Mouse (Mus musculus): ENCODE measurements around the gene Plekhg1. TPM values are rescaled to one million over a fixed set of nuclear protein-coding genes. Genes with fewer than 3 reads are reported as not detected.

Gene Plekhg1
- polyA plus RNA-seq, 1 experiment from 2014 or later, result 8.0 TPM

- H3K27ac ChIP-seq, result no peak overlapping the region
- no peak overlapping the region for H3K4me3 ChIP-seq
- no peak overlapping the region for H3K9ac ChIP-seq
- no peaks in the 10 kb centered on the region for H3K36me3 ChIP-seq
- no peak overlapping the region for H3K4me2 ChIP-seq
- peaks cover 14% of the 10 kb centered on the region for H3K4me1 ChIP-seq (replicated peaks)
- H3K27me3 ChIP-seq, result no peaks in the 10 kb centered on the region
- ATAC-seq (replicated peaks; ENCODE audit: insufficient number of reproducible peaks, insufficient read depth, low FRiP score, low read depth), result no peak
- 63% methylated on average over 5 of the region's 5 CpGs for WGBS
- H3K9me3 ChIP-seq (replicated peaks), result no peaks in the 10 kb centered on the region
Measured at GRCm38 (mm10) chr10:3743826-3744225, 3.7 kb downstream of the Plekhg1 start.

DNA sequence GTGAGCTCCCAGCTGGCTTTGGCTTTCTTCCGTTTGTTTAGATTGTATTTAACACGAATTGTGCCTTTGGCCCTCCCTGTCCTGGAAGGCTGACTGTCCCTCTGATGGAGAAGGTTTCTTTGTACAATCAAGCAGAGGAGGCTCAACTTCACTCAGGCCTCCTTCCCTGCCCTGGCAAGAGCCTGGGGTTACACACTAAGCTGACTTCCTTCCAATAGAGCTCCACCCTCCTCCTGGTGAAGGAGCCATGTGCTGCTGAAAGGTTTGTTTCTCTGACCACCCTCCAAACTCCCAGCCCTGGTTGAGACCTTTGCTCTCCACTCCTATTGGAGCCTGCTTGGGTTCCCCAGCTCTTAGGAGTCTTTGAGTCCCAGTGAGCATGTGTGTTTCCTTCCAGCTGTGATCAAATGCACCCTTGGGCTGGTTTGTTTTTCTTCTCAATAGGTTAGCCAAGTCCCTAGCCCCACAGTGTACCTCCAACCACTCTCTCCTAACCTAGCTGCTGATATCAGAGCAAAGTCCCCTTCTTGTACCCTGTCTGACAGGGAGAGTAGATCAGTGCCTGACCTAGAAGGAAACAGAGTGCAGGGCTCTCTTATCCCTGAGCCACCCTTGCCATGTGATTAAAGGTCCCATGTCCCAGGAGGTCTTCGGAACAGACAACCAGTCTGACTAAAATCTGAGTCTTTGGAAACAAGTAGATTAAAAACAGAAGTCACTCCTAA lies 6.8 kb downstream of the Plekhg1 start:
- H3K27ac ChIP-seq, result no peak overlapping the region
- no peak overlapping the region for H3K4me2 ChIP-seq
- peaks cover 7% of the 10 kb centered on the region for H3K4me1 ChIP-seq (replicated peaks)
- H3K36me3 ChIP-seq, result no peaks in the 10 kb centered on the region
- no peak for ATAC-seq (replicated peaks; ENCODE audit: insufficient number of reproducible peaks, insufficient read depth, low FRiP score, low read depth)
- no peaks in the 10 kb centered on the region for H3K9me3 ChIP-seq (replicated peaks)
- no peaks in the 10 kb centered on the region for H3K27me3 ChIP-seq
- H3K4me3 ChIP-seq, result no peak overlapping the region
- H3K9ac ChIP-seq, result no peak overlapping the region
- WGBS, result 37% methylated on average over 3 of the region's 3 CpGs

- no peak overlapping the region for H3K9ac ChIP-seq
- no peaks in the 10 kb centered on the region for H3K27me3 ChIP-seq
- ATAC-seq (replicated peaks; ENCODE audit: insufficient number of reproducible peaks, insufficient read depth, low FRiP score, low read depth), result no peak
- no peaks in the 10 kb centered on the region for H3K36me3 ChIP-seq
- WGBS, result 69% methylated on average over 1 of the region's 1 CpGs
- no peaks in the 10 kb centered on the region for H3K9me3 ChIP-seq (replicated peaks)
- no peak overlapping the region for H3K4me2 ChIP-seq
- no peak overlapping the region for H3K27ac ChIP-seq
- H3K4me3 ChIP-seq, result no peak overlapping the region
- H3K4me1 ChIP-seq (replicated peaks), result peaks cover 7% of the 10 kb centered on the region
Measured at GRCm38 (mm10) chr10:3749580-3749979, 9.4 kb downstream of the Plekhg1 start.

GRCm38 (mm10) chr10:3761992-3762391 lies 21.8 kb downstream of the Plekhg1 start:
- H3K9me3 ChIP-seq (replicated peaks), result no peaks in the 10 kb centered on the region
- H3K27me3 ChIP-seq, result no peaks in the 10 kb centered on the region
- no peaks in the 10 kb centered on the region for H3K36me3 ChIP-seq
- WGBS, result 66% methylated on average over 5 of the region's 5 CpGs
- H3K4me1 ChIP-seq (replicated peaks), result no peaks in the 10 kb centered on the region
- no peak for ATAC-seq (replicated peaks; ENCODE audit: insufficient number of reproducible peaks, insufficient read depth, low FRiP score, low read depth)
- no peak overlapping the region for H3K27ac ChIP-seq
- H3K4me3 ChIP-seq, result no peak overlapping the region
- no peak overlapping the region for H3K9ac ChIP-seq
- no peak overlapping the region for H3K4me2 ChIP-seq

GRCm38 (mm10) chr10:3763199-3763598 lies 23.0 kb downstream of the Plekhg1 start:
- no peak; the same call in 1 of the 2 replicates for ATAC-seq (replicated peaks; ENCODE audit: insufficient number of reproducible peaks, insufficient read depth, low FRiP score, low read depth)
- WGBS, result 61% methylated on average over 3 of the region's 3 CpGs

DNA sequence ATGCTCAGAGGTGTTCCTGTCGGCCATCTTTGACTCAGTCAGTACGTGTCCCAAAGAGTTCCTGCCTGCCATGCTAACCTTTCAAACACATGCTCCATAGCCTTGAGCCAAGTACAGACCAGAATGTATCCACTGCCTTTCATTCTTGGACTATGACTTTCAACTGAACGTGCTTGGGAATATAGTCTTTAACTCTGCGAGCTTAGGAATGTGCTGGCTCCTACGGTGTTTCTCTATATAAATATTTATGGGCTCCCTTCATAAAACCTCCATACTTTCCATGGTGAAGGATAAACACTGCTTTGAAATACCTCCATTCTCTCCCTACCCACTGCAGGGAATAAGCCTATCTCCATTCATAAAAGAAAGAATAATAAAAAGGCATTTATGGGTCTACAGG lies 29.0 kb downstream of the Plekhg1 start:
- H3K27ac ChIP-seq, result no peak overlapping the region
- no peak for ATAC-seq (replicated peaks; ENCODE audit: insufficient number of reproducible peaks, insufficient read depth, low FRiP score, low read depth)
- no peaks in the 10 kb centered on the region for H3K4me1 ChIP-seq (replicated peaks)
- no peak overlapping the region for H3K9ac ChIP-seq
- no peak overlapping the region for H3K4me2 ChIP-seq
- no peak overlapping the region for H3K4me3 ChIP-seq
- WGBS, result 86% methylated on average over 5 of the region's 5 CpGs
- no peaks in the 10 kb centered on the region for H3K27me3 ChIP-seq
- H3K9me3 ChIP-seq (replicated peaks), result no peaks in the 10 kb centered on the region
- no peaks in the 10 kb centered on the region for H3K36me3 ChIP-seq

More at GRCm38 (mm10) chr10:3763199-3763598, 23.0 kb downstream of the Plekhg1 start:
- no peak overlapping the region for H3K4me3 ChIP-seq
- no peaks in the 10 kb centered on the region for H3K9me3 ChIP-seq (replicated peaks)
- H3K27ac ChIP-seq, result no peak overlapping the region
- no peaks in the 10 kb centered on the region for H3K27me3 ChIP-seq
- H3K9ac ChIP-seq, result no peak overlapping the region
- no peaks in the 10 kb centered on the region for H3K36me3 ChIP-seq
- no peak overlapping the region for H3K4me2 ChIP-seq
- H3K4me1 ChIP-seq (replicated peaks), result no peaks in the 10 kb centered on the region

DNA sequence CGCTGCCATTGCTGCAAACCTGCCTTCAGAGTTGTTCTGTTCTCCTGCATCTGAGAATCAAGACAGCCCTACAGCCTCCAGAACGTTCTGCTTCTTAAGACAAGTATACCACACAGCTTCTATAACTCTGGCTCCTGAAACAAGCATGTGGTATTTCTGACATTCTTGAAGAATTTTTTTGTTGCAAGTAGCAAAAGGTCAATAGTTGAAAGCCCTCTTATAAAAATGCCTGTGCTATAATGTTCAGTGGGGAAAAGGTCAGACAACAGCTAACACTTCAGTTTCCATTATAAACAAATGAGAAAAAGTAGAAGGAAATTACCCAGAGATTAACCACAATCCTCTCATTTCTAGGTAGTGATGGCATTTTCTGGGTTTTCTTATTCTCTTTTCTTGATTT lies 34.2 kb downstream of the Plekhg1 start:
- H3K27me3 ChIP-seq, result no peaks in the 10 kb centered on the region

GRCm38 (mm10) chr10:3776761-3777160 lies 36.6 kb downstream of the Plekhg1 start:
- no peak overlapping the region for H3K4me3 ChIP-seq
- no peaks in the 10 kb centered on the region for H3K27me3 ChIP-seq
- H3K36me3 ChIP-seq, result no peaks in the 10 kb centered on the region
- H3K9ac ChIP-seq, result no peak overlapping the region
- ATAC-seq (replicated peaks; ENCODE audit: insufficient number of reproducible peaks, insufficient read depth, low FRiP score, low read depth), result no peak
- H3K9me3 ChIP-seq (replicated peaks), result no peaks in the 10 kb centered on the region
- no peak overlapping the region for H3K27ac ChIP-seq
- H3K4me2 ChIP-seq, result no peak overlapping the region
- H3K4me1 ChIP-seq (replicated peaks), result no peaks in the 10 kb centered on the region
- 81% methylated on average over 2 of the region's 2 CpGs for WGBS

More for the DNA sequence above, 34.2 kb downstream of the Plekhg1 start:
- no peak overlapping the region for H3K27ac ChIP-seq
- H3K9me3 ChIP-seq (replicated peaks), result no peaks in the 10 kb centered on the region
- no peak overlapping the region for H3K4me2 ChIP-seq
- H3K4me1 ChIP-seq (replicated peaks), result no peaks in the 10 kb centered on the region
- 73% methylated on average over 2 of the region's 2 CpGs for WGBS
- ATAC-seq (replicated peaks; ENCODE audit: insufficient number of reproducible peaks, insufficient read depth, low FRiP score, low read depth), result no peak
- no peak overlapping the region for H3K4me3 ChIP-seq
- H3K9ac ChIP-seq, result no peak overlapping the region
- no peaks in the 10 kb centered on the region for H3K36me3 ChIP-seq

DNA sequence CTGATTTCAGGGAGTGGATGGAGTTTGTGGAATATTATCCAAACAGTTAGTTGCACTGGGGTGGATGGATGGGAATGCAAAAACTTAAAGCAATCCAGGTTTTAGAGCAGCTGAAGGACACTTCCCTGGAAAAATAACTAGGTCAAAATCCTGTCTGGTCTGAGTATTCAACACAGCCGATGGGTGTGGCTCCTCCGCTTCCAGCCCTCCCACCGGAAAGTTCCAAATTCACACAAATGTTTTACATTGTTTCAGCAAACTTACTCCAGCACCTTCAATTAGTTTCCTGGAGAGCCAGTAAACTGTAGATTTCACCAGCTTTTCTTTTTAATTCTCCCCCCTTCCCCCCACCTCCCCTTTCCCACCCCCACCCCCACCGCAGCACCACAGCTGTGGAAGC lies 45.2 kb downstream of the Plekhg1 start:
- no peak overlapping the region for H3K4me2 ChIP-seq
- H3K36me3 ChIP-seq, result no peaks in the 10 kb centered on the region
- no peak for ATAC-seq (replicated peaks; ENCODE audit: insufficient number of reproducible peaks, insufficient read depth, low FRiP score, low read depth)
- H3K9me3 ChIP-seq (replicated peaks), result no peaks in the 10 kb centered on the region
- H3K4me3 ChIP-seq, result no peak overlapping the region
- no peak overlapping the region for H3K9ac ChIP-seq
- no peaks in the 10 kb centered on the region for H3K27me3 ChIP-seq
- H3K27ac ChIP-seq, result no peak overlapping the region
- 67% methylated on average over 4 of the region's 4 CpGs for WGBS
- H3K4me1 ChIP-seq (replicated peaks), result no peaks in the 10 kb centered on the region

DNA sequence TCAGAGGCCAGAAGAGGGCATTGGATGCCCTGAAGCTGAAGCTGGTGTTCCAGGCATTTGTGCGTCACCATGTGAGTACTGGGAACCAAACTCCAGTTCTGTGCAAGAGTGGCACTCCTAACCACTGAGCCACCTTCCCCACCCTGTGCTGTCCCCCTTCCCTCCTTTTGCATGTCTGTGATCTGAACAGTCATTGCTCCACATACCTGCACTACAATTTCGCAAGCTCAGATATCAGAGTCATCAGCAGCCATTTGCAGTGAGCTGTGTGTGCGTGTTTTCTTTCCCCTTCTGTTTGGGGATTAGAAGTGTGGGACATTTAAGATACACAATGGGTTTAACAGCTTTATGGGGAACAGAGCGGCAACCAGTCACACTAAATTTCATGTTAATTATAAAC lies 46.4 kb downstream of the Plekhg1 start:
- no peaks in the 10 kb centered on the region for H3K9me3 ChIP-seq (replicated peaks)
- H3K4me1 ChIP-seq (replicated peaks), result no peaks in the 10 kb centered on the region
- H3K27me3 ChIP-seq, result no peaks in the 10 kb centered on the region
- 82% methylated on average over 4 of the region's 4 CpGs for WGBS
- H3K27ac ChIP-seq, result no peak overlapping the region
- H3K4me3 ChIP-seq, result no peak overlapping the region
- ATAC-seq (replicated peaks; ENCODE audit: insufficient number of reproducible peaks, insufficient read depth, low FRiP score, low read depth), result no peak
- H3K4me2 ChIP-seq, result no peak overlapping the region
- no peak overlapping the region for H3K9ac ChIP-seq
- H3K36me3 ChIP-seq, result no peaks in the 10 kb centered on the region

GRCm38 (mm10) chr10:3787006-3787405 lies 46.8 kb downstream of the Plekhg1 start:
- Histone ChIP-seq H3K4me2 (no peak overlapping the region), H3K27me3 (no peaks in the 10 kb centered on the region), H3K36me3 (no peaks in the 10 kb centered on the region), H3K4me1 (replicated peaks) (no peaks in the 10 kb centered on the region), H3K4me3 (no peak overlapping the region), H3K9me3 (replicated peaks) (no peaks in the 10 kb centered on the region), H3K27ac (no peak overlapping the region), H3K9ac (no peak overlapping the region)
- ATAC-seq (replicated peaks; ENCODE audit: insufficient number of reproducible peaks, insufficient read depth, low FRiP score, low read depth), result no peak
- 23% methylated on average over 5 of the region's 5 CpGs for WGBS

DNA sequence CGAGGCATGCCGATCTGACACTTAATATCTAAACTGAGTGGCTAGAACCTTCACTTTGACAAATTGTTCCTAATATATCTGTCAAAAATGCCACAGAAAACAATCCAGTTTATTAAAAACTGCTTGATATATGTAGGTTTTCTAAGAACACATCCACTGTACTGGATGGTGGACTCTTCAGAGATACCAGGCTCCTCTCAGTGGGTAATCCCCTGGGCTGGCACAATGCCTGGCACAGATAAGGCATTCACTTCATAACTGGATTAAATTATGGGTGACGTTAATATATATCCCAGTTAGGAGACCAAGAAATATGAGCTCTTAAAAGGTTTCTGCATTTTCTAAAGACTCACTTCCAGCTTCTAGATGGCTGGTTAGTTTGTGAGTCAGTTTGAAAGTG lies 53.7 kb downstream of the Plekhg1 start:
- no peak for ATAC-seq (replicated peaks; ENCODE audit: insufficient number of reproducible peaks, insufficient read depth, low FRiP score, low read depth)
- H3K27ac ChIP-seq, result no peak overlapping the region
- H3K9me3 ChIP-seq (replicated peaks), result no peaks in the 10 kb centered on the region
- no peak overlapping the region for H3K9ac ChIP-seq
- H3K27me3 ChIP-seq, result no peaks in the 10 kb centered on the region
- no peaks in the 10 kb centered on the region for H3K36me3 ChIP-seq
- H3K4me2 ChIP-seq, result no peak overlapping the region
- no peak overlapping the region for H3K4me3 ChIP-seq
- no peaks in the 10 kb centered on the region for H3K4me1 ChIP-seq (replicated peaks)
- WGBS, result 71% methylated on average over 3 of the region's 3 CpGs
